Mouse (Mus musculus): ENCODE measurements around the gene Podxl. TPM values are rescaled to one million over a fixed set of nuclear protein-coding genes. Genes with fewer than 3 reads are reported as not detected.
A peak's percentile ranks its signal among the peaks of the same experiment; 100 is the strongest.

The Podxl gene
- polyA plus RNA-seq, 1 experiment from 2014 or later, result 8.2 TPM

DNA sequence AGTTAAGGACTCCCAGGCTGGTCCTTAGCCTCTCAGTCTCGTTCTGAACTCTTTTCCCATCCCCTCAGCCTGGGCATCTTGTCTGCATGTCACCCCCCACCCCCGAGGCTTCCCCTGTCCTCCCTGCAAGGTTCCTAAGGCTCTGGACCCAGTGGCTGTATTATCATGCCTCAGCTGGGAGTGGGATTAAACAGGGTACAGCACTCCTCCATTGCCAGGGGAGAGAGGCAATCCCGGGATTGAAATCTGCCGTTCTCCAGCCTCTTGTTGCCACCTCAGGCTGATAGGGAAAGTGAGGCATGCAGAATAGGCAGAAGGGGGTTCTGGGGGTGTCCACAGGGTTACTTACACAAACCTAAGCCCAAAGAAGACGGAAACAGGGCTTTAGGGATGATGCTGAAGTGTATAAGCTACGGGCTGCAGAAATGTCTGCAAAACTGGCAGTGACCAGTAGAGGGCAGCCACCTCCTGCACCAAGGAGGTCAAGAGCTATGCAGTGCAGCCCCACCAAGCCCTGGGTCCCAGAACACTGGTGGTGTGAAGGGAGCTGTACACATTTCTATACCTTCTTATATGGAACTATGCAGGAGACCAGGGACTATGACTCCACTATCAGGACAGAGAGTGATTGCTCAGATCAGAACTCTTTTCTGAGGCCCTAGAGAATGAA lies 38.4 kb downstream of the Podxl start:
- WGBS, result 64% methylated on average over 6 of the region's 6 CpGs
- Histone ChIP-seq H3K27ac (replicated peaks; ENCODE audit: low read depth, low read length) (no peak overlapping the region), H3K4me3 (ENCODE audit: low read depth, low read length) (no peak overlapping the region), H3K4me2 (ENCODE audit: low read depth, low read length) (no peak overlapping the region), H3K4me1 (ENCODE audit: control insufficient read depth, insufficient read depth, low read length) (no peaks in the 10 kb centered on the region), H3K9me3 (replicated peaks; ENCODE audit: control insufficient read depth, low read length) (no peaks in the 10 kb centered on the region), H3K36me3 (replicated peaks; ENCODE audit: control insufficient read depth, insufficient read depth, low read depth, low read length) (no peaks in the 10 kb centered on the region), H3K9ac (replicated peaks; ENCODE audit: low read length) (no peak overlapping the region), H3K27me3 (ENCODE audit: control insufficient read depth, insufficient read depth, low read length) (no peaks in the 10 kb centered on the region)
- DNase-seq (ENCODE audit: low spot score), result peak; percentile 83
- peak; percentile 58 for ATAC-seq (replicated peaks; ENCODE audit: insufficient number of reproducible peaks, low FRiP score, low TSS enrichment, low read depth)

DNA sequence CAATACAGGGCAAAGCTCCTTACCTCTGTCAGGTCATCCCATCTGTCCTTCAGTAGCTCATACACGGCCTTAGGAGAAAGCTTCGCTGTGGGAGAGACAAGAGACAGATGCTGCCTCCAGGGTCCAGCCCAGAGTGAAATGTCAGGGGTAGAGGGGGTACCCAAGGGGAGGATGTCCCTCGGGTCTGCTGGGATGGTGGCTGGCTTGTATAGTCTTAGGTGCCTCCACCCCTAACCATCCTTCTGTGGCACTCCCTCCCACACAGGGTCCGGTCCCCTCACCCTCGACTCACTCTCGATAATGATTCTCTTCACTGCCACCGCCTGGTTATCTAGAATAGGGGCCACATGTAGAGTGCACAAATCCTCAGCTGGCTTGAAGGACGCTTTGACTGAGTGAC lies 39.1 kb downstream of the Podxl start:
- no peaks in the 10 kb centered on the region for H3K27me3 ChIP-seq (ENCODE audit: control insufficient read depth, insufficient read depth, low read length)
- no peaks in the 10 kb centered on the region for H3K4me1 ChIP-seq (ENCODE audit: control insufficient read depth, insufficient read depth, low read length)
- no peak overlapping the region for H3K9ac ChIP-seq (replicated peaks; ENCODE audit: low read length)
- H3K27ac ChIP-seq (replicated peaks; ENCODE audit: low read depth, low read length), result no peak overlapping the region
- H3K4me3 ChIP-seq (ENCODE audit: low read depth, low read length), result no peak overlapping the region
- H3K36me3 ChIP-seq (replicated peaks; ENCODE audit: control insufficient read depth, insufficient read depth, low read depth, low read length), result no peaks in the 10 kb centered on the region
- DNase-seq (ENCODE audit: low spot score) (no peak), ATAC-seq (replicated peaks; ENCODE audit: insufficient number of reproducible peaks, low FRiP score, low TSS enrichment, low read depth) (no peak)
- H3K4me2 ChIP-seq (ENCODE audit: low read depth, low read length), result no peak overlapping the region
- WGBS, result 88% methylated on average over 8 of the region's 8 CpGs
- no peaks in the 10 kb centered on the region for H3K9me3 ChIP-seq (replicated peaks; ENCODE audit: control insufficient read depth, low read length)

GRCm38 (mm10) chr6:31524121-31524520 lies 39.7 kb downstream of the Podxl start:
- no peak for ATAC-seq (replicated peaks; ENCODE audit: insufficient number of reproducible peaks, low FRiP score, low TSS enrichment, low read depth)
- no peak overlapping the region for H3K27ac ChIP-seq (replicated peaks; ENCODE audit: low read depth, low read length)
- H3K4me1 ChIP-seq (ENCODE audit: control insufficient read depth, insufficient read depth, low read length), result no peaks in the 10 kb centered on the region
- H3K36me3 ChIP-seq (replicated peaks; ENCODE audit: control insufficient read depth, insufficient read depth, low read depth, low read length), result no peaks in the 10 kb centered on the region
- no peaks in the 10 kb centered on the region for H3K27me3 ChIP-seq (ENCODE audit: control insufficient read depth, insufficient read depth, low read length)
- H3K9me3 ChIP-seq (replicated peaks; ENCODE audit: control insufficient read depth, low read length), result no peaks in the 10 kb centered on the region
- WGBS, result 85% methylated on average over 13 of the region's 13 CpGs
- no peak overlapping the region for H3K9ac ChIP-seq (replicated peaks; ENCODE audit: low read length)
- no peak for DNase-seq (ENCODE audit: low spot score)
- H3K4me3 ChIP-seq (ENCODE audit: low read depth, low read length), result no peak overlapping the region
- no peak overlapping the region for H3K4me2 ChIP-seq (ENCODE audit: low read depth, low read length)

DNA sequence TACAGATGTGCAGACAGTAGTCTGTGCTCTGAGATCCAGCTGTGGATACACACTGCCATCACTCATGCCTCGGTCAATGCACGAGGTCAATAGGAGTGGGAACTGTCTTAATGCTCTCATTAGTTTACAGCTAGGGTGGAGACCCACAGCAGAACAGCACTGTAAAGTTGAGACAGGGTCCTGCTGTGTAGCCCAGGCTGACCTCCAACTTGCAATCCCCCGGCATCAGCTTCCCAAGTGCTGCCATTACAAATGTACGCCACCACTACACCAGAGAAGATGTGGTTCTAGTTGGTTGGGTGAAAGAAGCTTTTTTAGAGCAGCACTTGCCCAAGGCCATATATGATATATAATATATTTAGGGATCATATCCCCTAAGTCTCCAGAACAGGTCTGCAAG lies 40.1 kb downstream of the Podxl start:
- 96% methylated on average over 4 of the region's 4 CpGs for WGBS
- no peaks in the 10 kb centered on the region for H3K27me3 ChIP-seq (ENCODE audit: control insufficient read depth, insufficient read depth, low read length)
- H3K27ac ChIP-seq (replicated peaks; ENCODE audit: low read depth, low read length), result no peak overlapping the region
- H3K4me2 ChIP-seq (ENCODE audit: low read depth, low read length), result no peak overlapping the region
- H3K9ac ChIP-seq (replicated peaks; ENCODE audit: low read length), result no peak overlapping the region
- no peaks in the 10 kb centered on the region for H3K36me3 ChIP-seq (replicated peaks; ENCODE audit: control insufficient read depth, insufficient read depth, low read depth, low read length)
- H3K4me1 ChIP-seq (ENCODE audit: control insufficient read depth, insufficient read depth, low read length), result no peaks in the 10 kb centered on the region
- H3K4me3 ChIP-seq (ENCODE audit: low read depth, low read length), result no peak overlapping the region
- H3K9me3 ChIP-seq (replicated peaks; ENCODE audit: control insufficient read depth, low read length), result no peaks in the 10 kb centered on the region
- ATAC-seq (replicated peaks; ENCODE audit: insufficient number of reproducible peaks, low FRiP score, low TSS enrichment, low read depth) (no peak), DNase-seq (ENCODE audit: low spot score) (no peak)

GRCm38 (mm10) chr6:31523039-31523438 lies 40.7 kb downstream of the Podxl start:
- WGBS, result 49% methylated on average over 5 of the region's 5 CpGs
- Histone ChIP-seq H3K4me1 (ENCODE audit: control insufficient read depth, insufficient read depth, low read length) (no peaks in the 10 kb centered on the region), H3K27me3 (ENCODE audit: control insufficient read depth, insufficient read depth, low read length) (no peaks in the 10 kb centered on the region), H3K9me3 (replicated peaks; ENCODE audit: control insufficient read depth, low read length) (no peaks in the 10 kb centered on the region), H3K4me3 (ENCODE audit: low read depth, low read length) (no peak overlapping the region), H3K36me3 (replicated peaks; ENCODE audit: control insufficient read depth, insufficient read depth, low read depth, low read length) (no peaks in the 10 kb centered on the region), H3K27ac (replicated peaks; ENCODE audit: low read depth, low read length) (no peak overlapping the region), H3K9ac (replicated peaks; ENCODE audit: low read length) (no peak overlapping the region), H3K4me2 (ENCODE audit: low read depth, low read length) (no peak overlapping the region)
- ATAC-seq (replicated peaks; ENCODE audit: insufficient number of reproducible peaks, low FRiP score, low TSS enrichment, low read depth), result no peak
- peak; percentile 19 for DNase-seq (ENCODE audit: low spot score)

GRCm38 (mm10) chr6:31522478-31522877 lies 41.3 kb downstream of the Podxl start:
- ATAC-seq (replicated peaks; ENCODE audit: insufficient number of reproducible peaks, low FRiP score, low TSS enrichment, low read depth) (no peak), DNase-seq (ENCODE audit: low spot score) (no peak)
- no peaks in the 10 kb centered on the region for H3K36me3 ChIP-seq (replicated peaks; ENCODE audit: control insufficient read depth, insufficient read depth, low read depth, low read length)
- no peaks in the 10 kb centered on the region for H3K4me1 ChIP-seq (ENCODE audit: control insufficient read depth, insufficient read depth, low read length)
- H3K27me3 ChIP-seq (ENCODE audit: control insufficient read depth, insufficient read depth, low read length), result no peaks in the 10 kb centered on the region
- H3K27ac ChIP-seq (replicated peaks; ENCODE audit: low read depth, low read length), result no peak overlapping the region
- H3K4me3 ChIP-seq (ENCODE audit: low read depth, low read length), result no peak overlapping the region
- WGBS, result 44% methylated on average over 4 of the region's 4 CpGs
- no peak overlapping the region for H3K4me2 ChIP-seq (ENCODE audit: low read depth, low read length)
- no peaks in the 10 kb centered on the region for H3K9me3 ChIP-seq (replicated peaks; ENCODE audit: control insufficient read depth, low read length)
- no peak overlapping the region for H3K9ac ChIP-seq (replicated peaks; ENCODE audit: low read length)

DNA sequence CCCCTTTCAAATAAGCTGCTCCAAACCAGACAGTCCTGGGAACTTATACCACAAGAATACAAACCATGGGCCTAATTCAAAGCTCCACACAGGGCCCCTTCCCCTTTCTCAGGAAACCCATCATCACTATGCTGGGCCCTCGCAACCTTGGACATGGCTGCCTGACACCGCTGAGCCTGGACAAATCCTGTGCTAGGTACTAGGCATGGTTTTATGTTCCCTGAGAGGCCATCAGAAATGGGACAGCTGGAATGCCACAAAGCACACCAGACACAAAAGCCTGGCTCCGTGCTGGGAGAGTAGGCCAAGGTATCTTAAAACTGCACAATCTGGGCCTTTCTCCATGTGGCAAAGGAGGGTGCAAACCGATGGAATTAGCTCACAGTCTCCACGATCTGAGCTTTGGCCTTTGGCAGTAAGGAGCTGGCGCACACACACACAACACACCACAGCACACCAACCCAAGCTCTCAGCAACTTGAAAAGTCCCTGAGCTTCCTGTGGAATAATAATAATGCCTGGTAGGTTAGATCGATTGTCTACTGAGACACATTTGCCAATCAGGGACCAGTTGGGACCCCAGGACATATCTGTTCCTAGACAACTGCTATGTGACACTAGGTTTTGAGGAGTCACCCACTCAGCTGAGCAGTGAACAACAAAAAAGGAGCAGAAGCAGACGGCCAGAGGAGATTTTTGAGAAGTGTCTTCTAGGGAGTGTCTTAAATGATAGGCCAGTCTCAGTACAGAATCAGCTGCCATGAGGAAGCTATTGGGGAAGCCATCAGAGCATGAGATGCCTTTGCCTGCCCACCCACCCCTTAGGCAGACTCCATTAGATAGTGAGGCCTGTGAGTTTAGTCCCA lies 42.1 kb downstream of the Podxl start:
- ATAC-seq (replicated peaks; ENCODE audit: insufficient number of reproducible peaks, low FRiP score, low TSS enrichment, low read depth) (no peak), DNase-seq (ENCODE audit: low spot score) (no peak)
- 87% methylated on average over 8 of the region's 8 CpGs for WGBS
- Histone ChIP-seq H3K4me2 (ENCODE audit: low read depth, low read length) (no peak overlapping the region), H3K27me3 (ENCODE audit: control insufficient read depth, insufficient read depth, low read length) (no peaks in the 10 kb centered on the region), H3K9ac (replicated peaks; ENCODE audit: low read length) (no peak overlapping the region), H3K36me3 (replicated peaks; ENCODE audit: control insufficient read depth, insufficient read depth, low read depth, low read length) (no peaks in the 10 kb centered on the region), H3K9me3 (replicated peaks; ENCODE audit: control insufficient read depth, low read length) (no peaks in the 10 kb centered on the region), H3K4me1 (ENCODE audit: control insufficient read depth, insufficient read depth, low read length) (no peaks in the 10 kb centered on the region), H3K27ac (replicated peaks; ENCODE audit: low read depth, low read length) (no peak overlapping the region), H3K4me3 (ENCODE audit: low read depth, low read length) (no peak overlapping the region)

DNA sequence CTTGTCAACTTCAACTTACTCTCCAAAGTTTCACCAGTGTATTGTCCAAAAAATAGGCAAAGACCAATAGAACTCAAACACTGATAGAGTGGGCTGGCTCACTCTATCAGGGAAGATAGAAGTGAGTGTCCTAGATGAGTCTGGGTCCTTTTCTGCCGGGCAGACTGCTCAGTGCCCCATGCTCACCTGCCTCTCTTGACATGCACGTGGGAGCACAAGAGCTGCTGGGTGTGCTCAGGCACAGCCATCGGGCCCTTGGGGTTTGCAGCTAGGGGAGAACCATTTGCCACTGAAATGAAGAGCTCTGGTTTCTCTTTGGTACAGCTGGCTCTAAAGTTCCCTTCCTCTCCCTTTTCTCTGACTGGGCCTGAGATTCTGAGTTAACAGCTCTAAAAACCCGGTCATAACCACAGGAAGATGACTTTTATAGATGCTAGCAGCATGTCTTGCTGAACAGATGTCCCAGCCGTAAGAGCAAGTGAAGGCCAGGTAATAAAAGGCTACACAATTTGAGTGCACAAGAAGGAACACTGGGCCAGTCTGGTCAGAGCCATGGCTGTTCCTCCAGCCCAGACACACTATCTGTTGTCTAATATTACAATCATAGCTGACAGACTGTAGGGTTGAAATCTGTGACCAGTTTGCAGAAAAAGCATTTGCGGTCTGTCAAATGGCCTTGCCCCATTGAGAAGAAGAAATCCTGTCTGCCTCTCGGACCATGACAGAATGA lies 43.1 kb downstream of the Podxl start:
- Histone ChIP-seq H3K36me3 (replicated peaks; ENCODE audit: control insufficient read depth, insufficient read depth, low read depth, low read length) (no peaks in the 10 kb centered on the region), H3K27ac (replicated peaks; ENCODE audit: low read depth, low read length) (no peak overlapping the region), H3K27me3 (ENCODE audit: control insufficient read depth, insufficient read depth, low read length) (no peaks in the 10 kb centered on the region), H3K9ac (replicated peaks; ENCODE audit: low read length) (no peak overlapping the region), H3K4me3 (ENCODE audit: low read depth, low read length) (no peak overlapping the region), H3K4me2 (ENCODE audit: low read depth, low read length) (no peak overlapping the region), H3K4me1 (ENCODE audit: control insufficient read depth, insufficient read depth, low read length) (no peaks in the 10 kb centered on the region), H3K9me3 (replicated peaks; ENCODE audit: control insufficient read depth, low read length) (no peaks in the 10 kb centered on the region)
- WGBS, result 80% methylated on average over 7 of the region's 7 CpGs
- ATAC-seq (replicated peaks; ENCODE audit: insufficient number of reproducible peaks, low FRiP score, low TSS enrichment, low read depth) (no peak), DNase-seq (ENCODE audit: low spot score) (no peak)

Measured in embryonic facial prominence, embryonic 11.5 days (tissue).